Mouse (Mus musculus) stomach, postnatal 0 days (tissue): ENCODE data around the gene Cxcl17. TPM values are rescaled to one million over a fixed set of nuclear protein-coding genes. Genes with fewer than 3 reads are reported as not detected.

Experiments
- ATAC-seq: fragments of 200-750 bp; cut with Nextera tagmentation; 2 replicates; pipeline ENCODE4 v1.8.0; 2017; ENCODE audit not compliant: low FRiP score, low TSS enrichment
- DNase-seq: peaks from one replicate; pipeline ENCODE4 v3.0.0-alpha.2; 2016; ENCODE audit warnings: low spot score
- H3K27ac ChIP-seq: fragments of 300-500 bp; sonication (generic); replicated peaks from 2 replicates; pipeline ENCODE4 v1.5.1; 2014; ENCODE audit warnings: mild to moderate bottlenecking, control low read depth
- H3K27me3 ChIP-seq: fragments of 300-500 bp; sonication (generic); 2 replicates; pipeline ENCODE4 v1.6.1; 2014; ENCODE audit warnings: low read length; ENCODE audit not compliant: control insufficient read depth, insufficient read depth
- H3K36me3 ChIP-seq: fragments of 300-500 bp; sonication (generic); 2 replicates; pipeline ENCODE4 v1.6.1; 2014; ENCODE audit warnings: low read length, mixed read lengths; ENCODE audit not compliant: control insufficient read depth, insufficient read depth
- H3K4me1 ChIP-seq: fragments of 300-500 bp; sonication (generic); replicated peaks from 2 replicates; pipeline ENCODE4 v1.6.1; 2014; ENCODE audit warnings: antibody characterized with exemption; ENCODE audit not compliant: control insufficient read depth, insufficient read depth
- H3K4me2 ChIP-seq: fragments of 300-500 bp; sonication (generic); replicated peaks from 2 replicates; pipeline ENCODE4 v1.6.1; 2014; ENCODE audit warnings: low read depth, mild to moderate bottlenecking, control low read depth, moderate library complexity
- H3K4me3 ChIP-seq: fragments of 300-500 bp; sonication (generic); 2 replicates; pipeline ENCODE4 v1.5.1; 2014; ENCODE audit warnings: low read depth, low read length, control low read depth
- H3K9ac ChIP-seq: fragments of 300-500 bp; sonication (generic); 2 replicates; pipeline ENCODE4 v1.6.1; 2014; ENCODE audit warnings: mild to moderate bottlenecking, low read length, control low read depth, mixed read lengths
- H3K9me3 ChIP-seq: fragments of 300-500 bp; sonication (generic); 2 replicates; pipeline ENCODE4 v1.6.1; 2016; ENCODE audit warnings: low read length; ENCODE audit not compliant: control insufficient read depth
- CTCF ChIP-seq: IDR thresholded peaks from 2 replicates; pipeline ENCODE4 v1.5.1; 2016; ENCODE audit warnings: antibody characterized with exemption, low read depth, mild to moderate bottlenecking, moderate library complexity
- EP300 ChIP-seq: optimal IDR thresholded peaks from 2 replicates; pipeline ENCODE3; 2016; ENCODE audit warnings: antibody characterized with exemption
- WGBS: fragments of 180-500 bp; shearing (Covaris S2); extraction: QIAGEN DNeasy Blood & Tissue Kit; methylation state at CpG from one replicate; pipeline ENCODE4 v1.1.7; 2014; 5-methylcytosine and 5-hydroxymethylcytosine counted together
- polyA plus RNA-seq: library from polyadenylated mRNA; unstranded; fragments of >200 nt; fragmentation: Nextera tagmentation; extraction: Ambion mirVana; gene quantifications from 2 replicates; pipeline ENCODE4 v1.2.1, GENCODE M21; 2015

Gene Cxcl17
- polyA plus RNA-seq, 1 experiment from 2014 or later, result 6.8 TPM

DNA sequence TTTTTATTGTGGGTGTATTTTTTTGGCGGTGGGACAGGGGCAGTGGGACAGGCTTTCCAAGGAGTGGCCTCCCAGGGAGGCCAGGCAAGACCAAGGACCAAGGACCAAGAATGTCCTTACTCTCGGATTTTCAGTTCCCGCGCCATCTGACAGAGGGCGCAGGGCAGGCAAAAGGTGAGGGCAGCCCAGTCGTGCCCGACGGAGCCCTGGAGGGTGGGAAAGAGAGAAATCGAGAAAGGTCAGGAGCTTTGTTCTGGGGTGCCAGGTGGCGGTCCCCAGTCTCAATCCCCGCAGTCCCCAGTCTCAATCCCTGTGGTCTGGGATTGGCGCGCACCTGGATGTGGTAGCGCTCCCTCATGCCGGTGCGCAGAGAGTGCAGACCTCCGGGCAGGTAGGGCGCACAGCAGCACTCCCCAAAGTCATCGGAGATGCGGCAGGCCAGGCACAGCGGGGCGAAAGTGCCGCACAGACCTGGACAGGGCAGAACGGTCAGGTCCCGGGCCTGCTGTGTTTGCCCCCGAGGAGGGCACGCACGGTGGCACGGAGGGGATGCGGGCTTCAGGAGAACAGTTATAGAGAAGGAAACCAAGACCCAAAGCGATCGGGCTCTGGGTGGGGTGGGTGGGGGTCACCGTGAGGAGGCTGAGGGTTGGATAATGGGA, 44.9 kb downstream of the Cxcl17 start:
- 4% methylated on average over 33 of the region's 33 CpGs for WGBS
- no peaks in the 10 kb centered on the region for H3K9me3 ChIP-seq
- TF ChIP-seq EP300, result no peak
- TF ChIP-seq CTCF, result peak; percentile 72
- H3K4me3 ChIP-seq, result peak overlapping the region; percentile 25
- peak overlapping the region; percentile 27 for H3K4me2 ChIP-seq
- peaks cover 8% of the 10 kb centered on the region; the same call in 1 of the 2 replicates for H3K27me3 ChIP-seq
- 0 out of 2 replicates have a peak, but pooled peaks cover 5% of the 10 kb centered on the region for H3K36me3 ChIP-seq
- H3K4me1 ChIP-seq, result no peaks in the 10 kb centered on the region
- peak; percentile 53 for DNase-seq
- ATAC-seq, result no peak
- H3K27ac ChIP-seq, result no peak overlapping the region
- H3K9ac ChIP-seq, result peak overlapping the region; percentile 35; the same call in 1 of the 2 replicates

DNA sequence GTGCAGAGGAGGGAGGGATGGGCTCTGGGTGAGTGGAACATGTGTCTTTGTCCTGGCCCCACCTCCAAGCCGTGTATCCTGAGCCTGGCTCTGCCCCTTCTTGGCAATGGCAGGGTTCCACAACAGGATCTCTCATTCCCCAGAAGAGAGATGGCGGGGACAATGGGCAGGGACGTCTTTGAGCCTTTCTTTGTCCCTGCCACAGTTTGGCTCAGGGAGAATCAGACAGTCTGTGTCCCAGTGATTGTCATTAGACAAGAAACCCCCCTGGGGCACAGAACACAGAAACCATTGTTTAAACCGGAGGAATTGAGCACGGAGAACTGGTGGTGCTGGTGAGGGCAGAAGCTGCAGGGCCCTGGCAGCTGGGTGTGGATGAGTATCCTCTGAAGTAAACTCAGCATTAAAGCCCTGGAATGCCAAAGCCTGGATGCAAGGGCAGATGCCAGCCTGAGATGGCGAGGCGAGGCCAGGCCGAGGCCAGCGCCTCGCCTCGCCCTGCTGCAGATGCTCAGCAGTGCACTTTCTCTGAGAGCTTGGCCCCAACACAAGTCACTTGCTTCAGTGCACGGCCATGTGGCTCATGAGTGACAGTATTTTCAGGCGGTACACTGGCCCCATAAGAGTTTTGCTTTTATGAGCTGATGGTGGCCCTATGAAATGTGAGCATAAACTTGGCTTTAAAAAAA, 46.6 kb downstream of the Cxcl17 start:
- no peak for TF ChIP-seq CTCF
- no peak for TF ChIP-seq EP300
- H3K9me3 ChIP-seq, result no peaks in the 10 kb centered on the region
- no peaks in the 10 kb centered on the region for H3K4me1 ChIP-seq
- no peak overlapping the region for H3K4me3 ChIP-seq
- 39% methylated on average over 13 of the region's 13 CpGs for WGBS
- no peak overlapping the region for H3K4me2 ChIP-seq
- 0 out of 2 replicates have a peak, but pooled peaks cover 5% of the 10 kb centered on the region for H3K36me3 ChIP-seq
- no peak overlapping the region; the same call in 1 of the 2 replicates for H3K27ac ChIP-seq
- DNase-seq, result no peak
- peaks cover 8% of the 10 kb centered on the region; the same call in 1 of the 2 replicates for H3K27me3 ChIP-seq
- ATAC-seq, result no peak
- H3K9ac ChIP-seq, result no peak overlapping the region

DNA sequence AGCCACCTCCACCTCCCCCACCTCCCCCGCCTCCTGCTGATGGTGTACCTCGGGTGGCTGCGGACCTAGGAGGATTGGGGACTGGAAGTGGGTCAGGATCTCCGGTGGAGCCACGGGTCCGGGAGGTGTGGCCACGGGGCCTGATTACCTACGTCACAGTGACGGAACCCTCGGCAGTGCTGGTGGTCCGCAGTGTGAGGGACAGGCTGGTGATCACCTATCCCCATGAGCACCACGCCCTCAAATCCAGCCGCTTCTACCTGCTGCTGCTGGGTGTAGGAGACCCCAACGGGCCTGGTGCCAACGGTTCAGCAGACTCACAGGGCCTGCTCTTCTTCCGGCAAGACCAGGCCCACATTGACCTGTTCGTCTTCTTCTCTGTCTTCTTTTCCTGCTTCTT, 49.1 kb downstream of the Cxcl17 start:
- H3K4me3 ChIP-seq, result no peak overlapping the region
- no peak overlapping the region for H3K27ac ChIP-seq
- H3K9me3 ChIP-seq, result no peaks in the 10 kb centered on the region
- DNase-seq (no peak), ATAC-seq (no peak; the same call in 1 of the 2 replicates)
- H3K27me3 ChIP-seq, result peaks cover 8% of the 10 kb centered on the region; the same call in 1 of the 2 replicates
- peaks cover 10% of the 10 kb centered on the region; the same call in 1 of the 2 replicates for H3K36me3 ChIP-seq
- WGBS, result 94% methylated on average over 17 of the region's 17 CpGs
- no peak for TF ChIP-seq CTCF
- TF ChIP-seq EP300, result no peak
- no peaks in the 10 kb centered on the region for H3K4me1 ChIP-seq
- H3K4me2 ChIP-seq, result no peak overlapping the region
- no peak overlapping the region for H3K9ac ChIP-seq

DNA sequence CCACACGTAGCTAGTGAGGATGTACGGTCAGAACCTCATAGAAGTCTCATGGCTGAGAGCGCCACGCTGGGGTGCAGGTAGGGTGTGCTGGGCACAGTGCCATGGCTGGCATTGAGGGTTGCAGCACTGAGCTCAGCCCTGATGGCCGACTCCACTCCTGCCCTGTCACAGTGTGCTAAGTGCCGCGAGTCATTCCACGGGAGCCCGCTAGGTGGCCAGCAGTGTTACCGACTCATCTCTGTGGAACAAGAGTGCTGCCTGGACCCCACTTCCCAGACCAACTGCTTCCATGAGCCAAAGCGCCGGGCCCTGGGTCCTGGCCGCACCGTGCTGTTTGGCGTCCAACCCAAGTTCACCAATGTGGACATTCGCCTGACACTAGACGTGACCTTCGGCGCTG, 49.5 kb downstream of the Cxcl17 start:
- Histone ChIP-seq H3K9me3 (no peaks in the 10 kb centered on the region), H3K36me3 (peaks cover 10% of the 10 kb centered on the region; the same call in 1 of the 2 replicates)
- no peak; the same call in 1 of the 2 replicates for ATAC-seq

DNA sequence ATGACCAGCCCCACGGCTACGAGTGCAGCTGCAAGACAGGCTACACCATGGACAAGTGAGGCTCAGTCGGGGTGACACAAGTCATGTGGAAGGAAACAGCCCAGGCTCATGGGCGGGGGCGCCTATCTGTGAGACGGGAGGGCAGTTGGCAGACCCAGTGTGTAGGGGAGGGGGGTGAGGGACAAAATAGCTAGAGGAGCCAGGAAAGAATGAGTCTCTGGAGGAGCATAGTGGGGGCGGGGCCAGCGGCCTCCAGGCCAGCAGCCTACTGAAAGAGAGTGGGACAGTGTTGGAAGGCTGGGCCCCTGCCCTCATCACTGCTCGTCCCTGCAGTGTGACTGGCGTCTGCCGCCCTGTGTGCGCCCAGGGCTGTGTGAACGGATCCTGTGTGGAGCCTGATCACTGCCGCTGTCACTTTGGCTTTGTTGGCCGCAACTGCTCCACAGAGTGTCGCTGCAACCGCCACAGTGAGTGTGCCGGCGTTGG, 53.9 kb downstream of the Cxcl17 start:
- Histone ChIP-seq H3K9me3 (no peaks in the 10 kb centered on the region), H3K4me1 (no peaks in the 10 kb centered on the region), H3K27me3 (no peaks in the 10 kb centered on the region), H3K9ac (no peak overlapping the region), H3K36me3 (peaks cover 10% of the 10 kb centered on the region; the same call in 1 of the 2 replicates), H3K4me3 (no peak overlapping the region), H3K27ac (no peak overlapping the region), H3K4me2 (no peak overlapping the region)
- ATAC-seq, result peak; percentile 37; the same call in 1 of the 2 replicates
- DNase-seq, result no peak
- 72% methylated on average over 19 of the region's 19 CpGs for WGBS
- TF ChIP-seq EP300 (no peak), CTCF (no peak)

More for the DNA sequence above, 49.5 kb downstream of the Cxcl17 start:
- no peak overlapping the region for H3K9ac ChIP-seq
- no peaks in the 10 kb centered on the region for H3K4me1 ChIP-seq
- no peak overlapping the region for H3K27ac ChIP-seq
- WGBS, result 90% methylated on average over 19 of the region's 19 CpGs
- no peak overlapping the region for H3K4me2 ChIP-seq
- no peak overlapping the region for H3K4me3 ChIP-seq
- peak; percentile 38 for DNase-seq
- peak; percentile 54 for TF ChIP-seq CTCF
- TF ChIP-seq EP300, result no peak
- H3K27me3 ChIP-seq, result peaks cover 4% of the 10 kb centered on the region; the same call in 1 of the 2 replicates

Other genes starting within 250 kb of the Cxcl17 start
- 0.52 and 0.67 TPM in 2 replicates for gene Pou2f2, start 233.2 kb downstream of the Cxcl17 start, polyA plus RNA-seq
- 20.0 and 20.2 TPM in 2 replicates for gene Dedd2, start 192.3 kb downstream of the Cxcl17 start, polyA plus RNA-seq
- 1.1 and 1.2 TPM in 2 replicates for gene Zfp526, start 191.5 kb downstream of the Cxcl17 start, polyA plus RNA-seq
- gene Gsk3a, start 175.0 kb downstream of the Cxcl17 start, polyA plus RNA-seq, result 5.1 and 5.3 TPM in 2 replicates
- gene Erf, start 162.1 kb downstream of the Cxcl17 start, polyA plus RNA-seq, result 8.1 and 8.8 TPM in 2 replicates
- gene Cic, start 145.2 kb downstream of the Cxcl17 start, polyA plus RNA-seq, result 15.0 and 15.9 TPM in 2 replicates
- gene Pafah1b3, start 114.9 kb downstream of the Cxcl17 start, polyA plus RNA-seq, result 125 and 126 TPM in 2 replicates
- gene Prr19, start 111.5 kb downstream of the Cxcl17 start, polyA plus RNA-seq, result 0.07 TPM in 1 of 2 replicates, not detected in the other
- 0.67 and 1.1 TPM in 2 replicates for gene Tmem145, start 106.8 kb downstream of the Cxcl17 start, polyA plus RNA-seq
- gene Megf8, start 95.7 kb downstream of the Cxcl17 start, polyA plus RNA-seq, result 3.3 and 3.6 TPM in 2 replicates
- 4,615 and 4,883 TPM in 2 replicates for gene Cnfn, start 43.2 kb downstream of the Cxcl17 start, polyA plus RNA-seq
- 10.3 and 12.5 TPM in 2 replicates for gene Lipe, start 14.2 kb downstream of the Cxcl17 start, polyA plus RNA-seq
- gene Ceacam1, start 64.7 kb upstream of the Cxcl17 start, polyA plus RNA-seq, result 16.7 and 25.7 TPM in 2 replicates
- 0.07 TPM in 1 of 2 replicates, not detected in the other for gene Ceacam2, start 127.0 kb upstream of the Cxcl17 start, polyA plus RNA-seq
- gene Erich4, start 203.0 kb upstream of the Cxcl17 start, polyA plus RNA-seq, result 0.22 TPM in 1 of 2 replicates, not detected in the other
- 25.4 and 29.2 TPM in 2 replicates for gene Dmac2, start 206.5 kb upstream of the Cxcl17 start, polyA plus RNA-seq
- 5.8 and 6.5 TPM in 2 replicates for gene B3gnt8, start 213.8 kb upstream of the Cxcl17 start, polyA plus RNA-seq
- 63.8 and 70.3 TPM in 2 replicates for gene Bckdha, start 246.1 kb upstream of the Cxcl17 start, polyA plus RNA-seq
- 63.8 and 65.1 TPM in 2 replicates for gene Exosc5, start 246.3 kb upstream of the Cxcl17 start, polyA plus RNA-seq